ENCODE assay signal across 28 mouse cellular contexts in genomic region chr13:44933575-44933974, GRCm38 (mm10).
DNase-seq lines count a peak whose midpoint lies in the region; ATAC-seq and TF ChIP-seq lines count a peak whose summit lies in the region.
"Had no signal": no experiment of that assay in that cellular context is flagged by ENCODE, and none has a peak within 500 bp of the region (broad histone marks: within the 10 kb centered on the region; RNA-seq: fewer than 3 reads in every experiment).

No protein-coding gene starts in this region.

- H3K9ac ChIP-seq in forebrain, embryonic 13.5 days, result no peak overlapping the region
- H3K9ac ChIP-seq in heart, postnatal 0 days (replicated peaks; ENCODE audit: low read depth, low read length), result no peak overlapping the region
- no peak overlapping the region for H3K9ac ChIP-seq in heart, adult 2 months (ENCODE audit: low read depth, low read length)
- no peak overlapping the region for H3K9ac ChIP-seq in midbrain, embryonic 11.5 days (ENCODE audit: low read length)
- 0 out of 2 replicates have a peak overlapping the region, but pooled peaks have one; percentile 4 for H3K9ac ChIP-seq in hindbrain, postnatal 0 days (replicated peaks; ENCODE audit: low read length)
- H3K9ac ChIP-seq: limb, embryonic 13.5 days; lung, embryonic 15.5 days; midbrain, embryonic 12.5 days had no signal

- no peak for DNase-seq in forebrain, embryonic 10.5 days (ENCODE audit: extremely low spot score, low spot score)
- no peak for DNase-seq in heart, postnatal 0 days (ENCODE audit: low spot score)
- DNase-seq in heart, adult 2 months, result no peak
- peak; percentile 21 for DNase-seq in midbrain, embryonic 10.5 days (ENCODE audit: low spot score)
- DNase-seq in midbrain, embryonic 11.5 days (ENCODE audit: low spot score, missing footprints), result no peak
- DNase-seq in hindbrain, postnatal 0 days (ENCODE audit: low spot score), result peak; percentile 45
- DNase-seq: adrenal gland, postnatal 10 days; cerebellum, adult 11 months; cerebellum, adult 9-10 months; cerebellum, postnatal 36 days; gastrocnemius, adult 2 months; gastrocnemius, postnatal 36 days; heart, postnatal 4 days; kidney, adult 11 months; kidney, postnatal 25 days; thymus, postnatal 4 days had no signal

- intact Hi-C loops in heart, adult 2 months (cut with DNase I), result no loop called here

- no peak for TF ChIP-seq CTCF in heart, postnatal 0 days (IDR thresholded peaks at IDR 0.05; ENCODE audit: low read depth)
- TF ChIP-seq CTCF in heart, adult 2 months (IDR thresholded peaks at IDR 0.05), result no peak
- no peak for TF ChIP-seq CTCF in hindbrain, postnatal 0 days (IDR thresholded peaks at IDR 0.05; ENCODE audit: low read depth)

- H3K36me3 ChIP-seq in forebrain, embryonic 13.5 days (ENCODE audit: poor library complexity, severe bottlenecking), result peaks cover 12% of the 10 kb centered on the region; the same call in 1 of the 2 replicates
- H3K36me3 ChIP-seq in forebrain, embryonic 10.5 days (replicated peaks), result peaks cover 26% of the 10 kb centered on the region
- H3K36me3 ChIP-seq in heart, postnatal 0 days (replicated peaks; ENCODE audit: control insufficient read depth, insufficient read depth, low read length), result peaks cover 6% of the 10 kb centered on the region
- no peaks in the 10 kb centered on the region for H3K36me3 ChIP-seq in heart, adult 2 months (ENCODE audit: control insufficient read depth, insufficient read depth, low read length)
- peaks cover 18% of the 10 kb centered on the region for H3K36me3 ChIP-seq in midbrain, embryonic 10.5 days
- no peaks in the 10 kb centered on the region for H3K36me3 ChIP-seq in midbrain, embryonic 11.5 days (ENCODE audit: control insufficient read depth, insufficient read depth, low read length)
- H3K36me3 ChIP-seq in hindbrain, postnatal 0 days (ENCODE audit: insufficient read depth, low read length), result peaks cover 3% of the 10 kb centered on the region; the same call in 1 of the 2 replicates

- no peaks in the 10 kb centered on the region for H3K79me2 ChIP-seq in heart, adult 2 months (replicated peaks; ENCODE audit: control insufficient read depth, insufficient read depth, low read length)

- ATAC-seq in forebrain, embryonic 13.5 days, result no peak
- ATAC-seq in heart, postnatal 0 days (ENCODE audit: insufficient read depth, low read depth), result no peak
- no peak for ATAC-seq in midbrain, embryonic 11.5 days (ENCODE audit: low FRiP score)
- peak; percentile 54; the same call in 1 of the 2 replicates for ATAC-seq in hindbrain, postnatal 0 days
- ATAC-seq: inflammation-experienced regulatory T-cells, adult 6 months had no signal

- H3K4me2 ChIP-seq in forebrain, embryonic 13.5 days, result no peak overlapping the region
- H3K4me2 ChIP-seq in heart, postnatal 0 days (ENCODE audit: low read depth, low read length), result 0 out of 2 replicates have a peak overlapping the region, but pooled peaks have one; percentile 6
- no peak overlapping the region for H3K4me2 ChIP-seq in midbrain, embryonic 11.5 days
- no peak overlapping the region for H3K4me2 ChIP-seq in hindbrain, postnatal 0 days (ENCODE audit: low read depth, low read length)
- H3K4me2 ChIP-seq: limb, embryonic 13.5 days; liver, embryonic 11.5 days; lung, embryonic 15.5 days; midbrain, embryonic 12.5 days; neural tube, embryonic 13.5 days had no signal

- peaks cover 19% of the 10 kb centered on the region for H3K4me1 ChIP-seq in forebrain, embryonic 13.5 days
- peaks cover 22% of the 10 kb centered on the region for H3K4me1 ChIP-seq in forebrain, embryonic 10.5 days
- H3K4me1 ChIP-seq in heart, postnatal 0 days (ENCODE audit: control insufficient read depth, insufficient read depth), result peaks cover 11% of the 10 kb centered on the region
- peaks cover 5% of the 10 kb centered on the region for H3K4me1 ChIP-seq in heart, adult 2 months (ENCODE audit: control insufficient read depth, insufficient read depth, low read length)
- peaks cover 25% of the 10 kb centered on the region for H3K4me1 ChIP-seq in midbrain, embryonic 10.5 days
- H3K4me1 ChIP-seq in midbrain, embryonic 11.5 days (ENCODE audit: control insufficient read depth, insufficient read depth, low read length), result peaks cover 14% of the 10 kb centered on the region
- no peaks in the 10 kb centered on the region for H3K4me1 ChIP-seq in hindbrain, postnatal 0 days (ENCODE audit: insufficient read depth, low read length)

- H3K27ac ChIP-seq in forebrain, embryonic 13.5 days, result 0 out of 2 replicates have a peak overlapping the region, but pooled peaks have one; percentile 6
- no peak overlapping the region for H3K27ac ChIP-seq in forebrain, embryonic 10.5 days
- no peak overlapping the region for H3K27ac ChIP-seq in heart, postnatal 0 days (ENCODE audit: low read depth)
- H3K27ac ChIP-seq in heart, adult 2 months, result no peak overlapping the region
- no peak overlapping the region for H3K27ac ChIP-seq in midbrain, embryonic 10.5 days (replicated peaks)
- H3K27ac ChIP-seq in midbrain, embryonic 11.5 days (ENCODE audit: low read depth, low read length), result no peak overlapping the region; the same call in 1 of the 2 replicates
- H3K27ac ChIP-seq in hindbrain, postnatal 0 days, result peak overlapping the region; percentile 22; the same call in 1 of the 2 replicates
- H3K27ac ChIP-seq: gastrocnemius, adult 2 months; heart, embryonic 10.5 days; layer of hippocampus, adult 2 months; left cerebral cortex, adult 2 months; limb, embryonic 13.5 days; lung, embryonic 15.5 days; midbrain, embryonic 12.5 days; neural tube, embryonic 13.5 days had no signal

- TF ChIP-seq EP300 in heart, postnatal 0 days (IDR thresholded peaks at IDR 0.05; ENCODE audit: low read depth), result no peak
- no peak for TF ChIP-seq EP300 in heart, adult 2 months (IDR thresholded peaks at IDR 0.05; ENCODE audit: insufficient read depth, low read depth, low read length)

- H3K4me3 ChIP-seq in forebrain, embryonic 13.5 days, result no peak overlapping the region
- H3K4me3 ChIP-seq in forebrain, embryonic 10.5 days, result no peak overlapping the region
- H3K4me3 ChIP-seq in heart, postnatal 0 days (ENCODE audit: low read depth, low read length), result no peak overlapping the region
- no peak overlapping the region for H3K4me3 ChIP-seq in heart, adult 2 months
- H3K4me3 ChIP-seq in midbrain, embryonic 10.5 days, result no peak overlapping the region
- H3K4me3 ChIP-seq in midbrain, embryonic 11.5 days (ENCODE audit: low read depth, low read length), result no peak overlapping the region
- H3K4me3 ChIP-seq in hindbrain, postnatal 0 days (ENCODE audit: low read length), result no peak overlapping the region
- H3K4me3 ChIP-seq: gastrocnemius, adult 2 months; heart, embryonic 10.5 days; layer of hippocampus, adult 2 months; left cerebral cortex, adult 2 months; limb, embryonic 13.5 days; lung, embryonic 15.5 days; midbrain, embryonic 12.5 days; myocyte; neural tube, embryonic 13.5 days had no signal

- TF ChIP-seq POLR2A in heart, adult 2 months (IDR thresholded peaks at IDR 0.05; ENCODE audit: insufficient read depth, low read depth, low read length), result no peak

- no peaks in the 10 kb centered on the region for H3K27me3 ChIP-seq in forebrain, embryonic 13.5 days
- H3K27me3 ChIP-seq in forebrain, embryonic 10.5 days (ENCODE audit: poor library complexity, severe bottlenecking), result no peaks in the 10 kb centered on the region
- H3K27me3 ChIP-seq in heart, postnatal 0 days (ENCODE audit: control insufficient read depth, insufficient read depth, low read length), result no peaks in the 10 kb centered on the region
- H3K27me3 ChIP-seq in heart, adult 2 months (ENCODE audit: control insufficient read depth, insufficient read depth, low read length), result no peaks in the 10 kb centered on the region
- H3K27me3 ChIP-seq in midbrain, embryonic 10.5 days (ENCODE audit: low read depth, poor library complexity, severe bottlenecking), result no peaks in the 10 kb centered on the region
- no peaks in the 10 kb centered on the region for H3K27me3 ChIP-seq in midbrain, embryonic 11.5 days (ENCODE audit: control insufficient read depth, insufficient read depth, low read length)
- H3K27me3 ChIP-seq in hindbrain, postnatal 0 days (ENCODE audit: insufficient read depth, low read length), result no peaks in the 10 kb centered on the region
- H3K27me3 ChIP-seq: limb, embryonic 13.5 days; lung, embryonic 15.5 days; midbrain, embryonic 12.5 days; neural tube, embryonic 13.5 days had no signal

- H3K9me3 ChIP-seq in forebrain, embryonic 13.5 days (replicated peaks), result no peaks in the 10 kb centered on the region
- H3K9me3 ChIP-seq in forebrain, embryonic 10.5 days, result no peaks in the 10 kb centered on the region
- no peaks in the 10 kb centered on the region for H3K9me3 ChIP-seq in heart, postnatal 0 days (replicated peaks; ENCODE audit: control insufficient read depth, low read length)
- H3K9me3 ChIP-seq in midbrain, embryonic 10.5 days (replicated peaks), result no peaks in the 10 kb centered on the region
- no peaks in the 10 kb centered on the region for H3K9me3 ChIP-seq in midbrain, embryonic 11.5 days (ENCODE audit: control insufficient read depth, low read length)
- no peaks in the 10 kb centered on the region for H3K9me3 ChIP-seq in hindbrain, postnatal 0 days (ENCODE audit: low read length)
- H3K9me3 ChIP-seq: G1E; heart, embryonic 10.5 days; limb, embryonic 13.5 days; lung, embryonic 15.5 days; midbrain, embryonic 12.5 days; neural tube, embryonic 13.5 days had no signal

- 48% methylated on average over 7 of the region's 7 CpGs for WGBS in forebrain, embryonic 13.5 days
- WGBS in forebrain, embryonic 10.5 days, result 73% methylated on average over 7 of the region's 7 CpGs
- 53% methylated on average over 7 of the region's 7 CpGs for WGBS in heart, postnatal 0 days
- 56% methylated on average over 7 of the region's 7 CpGs for WGBS in heart, adult 2 months
- WGBS in midbrain, embryonic 10.5 days, result 47% methylated on average over 7 of the region's 7 CpGs
- 37% methylated on average over 7 of the region's 7 CpGs for WGBS in midbrain, embryonic 11.5 days
- WGBS in hindbrain, postnatal 0 days, result 14% methylated on average over 7 of the region's 7 CpGs

Comparison
In these comparisons a context has a peak if more than half of its experiments do, and no peak if none do; other contexts are left out.
1. H3K27ac ChIP-seq: peak in forebrain, embryonic 13.5 days (single experiment) and hindbrain, postnatal 0 days (single experiment); none in forebrain, embryonic 10.5 days (single experiment), heart, postnatal 0 days (single experiment), heart, adult 2 months (single experiment), midbrain, embryonic 10.5 days (single experiment) and midbrain, embryonic 11.5 days (single experiment).
2. DNase-seq: peak in midbrain, embryonic 10.5 days (single experiment) and hindbrain, postnatal 0 days (single experiment); none in forebrain, embryonic 10.5 days (single experiment), heart, postnatal 0 days (single experiment), heart, adult 2 months (0 of 2) and midbrain, embryonic 11.5 days (single experiment).